Mouse (Mus musculus) small intestine, adult 2 months (tissue): Measurements from ENCODE around the gene Dgkq.

Experiments used
- CTCF ChIP-seq: fragments of 200-500 bp; IDR thresholded peaks from 2 replicates; pipeline ENCODE4 v1.5.1; 2012; ENCODE audit warnings: low read depth, mild to moderate bottlenecking, control low read depth, inconsistent platforms, low read length, moderate library complexity, mixed read lengths; ENCODE audit not compliant: insufficient replicate concordance, insufficient read length; ENCODE audit errors: extremely low read depth
- POLR2A ChIP-seq: fragments of 200-500 bp; IDR thresholded peaks from 2 replicates; pipeline ENCODE4 v1.6.1; 2012; ENCODE audit warnings: low read depth, mild to moderate bottlenecking, control low read depth, inconsistent platforms, low read length, moderate library complexity

GRCm38 (mm10) chr5:108668977-108669936, at the start of gene Dgkq:
- TF ChIP-seq CTCF (peak; percentile 69; the same call in 1 of the 2 replicates), POLR2A (peak; percentile 60; the same call in 1 of the 2 replicates)
